Mouse (Mus musculus) neural tube, postnatal 0 days (tissue): ENCODE measurements around the gene Rpa2. TPM values are rescaled to one million over a fixed set of nuclear protein-coding genes. Genes with fewer than 3 reads are reported as not detected.

Source experiments
- polyA plus RNA-seq: library from polyadenylated mRNA; unstranded; fragments of >200 nt; fragmentation: Nextera tagmentation; extraction: Ambion mirVana; gene quantifications from 2 replicates; pipeline ENCODE4 v1.2.1, GENCODE M21; 2015

Gene Rpa2
- polyA plus RNA-seq = 30.8 and 33.0 TPM in 2 replicates

DNA sequence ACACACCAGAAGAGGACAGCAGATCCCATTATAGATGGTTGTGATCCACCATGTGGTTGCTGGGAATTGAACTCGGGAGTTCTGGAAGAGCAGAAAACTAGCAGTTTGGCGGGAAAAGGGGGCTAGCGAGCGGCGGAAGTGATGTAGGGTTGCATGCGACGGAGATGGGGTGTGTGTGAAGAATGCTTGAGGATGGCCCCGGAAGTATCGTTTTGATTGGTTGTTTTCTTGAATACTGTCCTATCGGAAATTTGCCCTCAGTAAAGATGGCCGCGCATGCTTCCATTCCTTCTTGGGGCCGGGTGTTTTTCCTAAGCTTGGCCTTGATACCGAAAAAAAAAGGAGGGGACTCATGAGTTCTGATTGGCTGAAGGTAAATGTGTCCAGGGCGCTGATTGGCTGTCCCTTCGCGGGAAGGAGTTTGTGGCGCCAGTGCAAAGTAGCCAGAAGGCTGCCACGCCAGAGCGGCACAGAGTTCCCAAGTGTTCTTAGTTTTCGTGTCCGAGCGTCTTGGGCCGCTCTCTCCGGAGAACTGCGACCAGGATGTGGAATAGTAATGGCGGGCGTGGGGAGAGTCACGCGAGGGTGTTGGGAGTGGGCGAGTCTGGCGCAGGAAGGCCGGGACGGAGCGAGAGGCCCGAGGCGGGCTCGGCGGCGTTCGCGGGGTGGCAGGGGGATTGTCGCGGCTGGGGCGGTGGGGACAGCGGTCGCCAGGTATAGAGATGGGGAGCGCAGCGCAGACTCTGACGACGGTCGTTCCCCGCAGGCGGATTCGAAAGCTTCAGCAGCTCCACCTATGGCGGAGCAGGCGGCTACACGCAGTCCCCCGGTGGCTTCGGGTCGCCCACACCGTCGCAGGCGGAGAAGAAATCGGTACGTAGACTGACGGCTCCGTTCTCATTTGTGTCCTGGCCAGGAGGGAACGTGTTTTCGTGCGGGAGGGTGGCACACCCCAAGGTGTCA, at the start of gene Rpa2:
Gene Rpa2, plus strand, starts transcription at position 419 of the 963 bp plus-strand sequence.

DNA sequence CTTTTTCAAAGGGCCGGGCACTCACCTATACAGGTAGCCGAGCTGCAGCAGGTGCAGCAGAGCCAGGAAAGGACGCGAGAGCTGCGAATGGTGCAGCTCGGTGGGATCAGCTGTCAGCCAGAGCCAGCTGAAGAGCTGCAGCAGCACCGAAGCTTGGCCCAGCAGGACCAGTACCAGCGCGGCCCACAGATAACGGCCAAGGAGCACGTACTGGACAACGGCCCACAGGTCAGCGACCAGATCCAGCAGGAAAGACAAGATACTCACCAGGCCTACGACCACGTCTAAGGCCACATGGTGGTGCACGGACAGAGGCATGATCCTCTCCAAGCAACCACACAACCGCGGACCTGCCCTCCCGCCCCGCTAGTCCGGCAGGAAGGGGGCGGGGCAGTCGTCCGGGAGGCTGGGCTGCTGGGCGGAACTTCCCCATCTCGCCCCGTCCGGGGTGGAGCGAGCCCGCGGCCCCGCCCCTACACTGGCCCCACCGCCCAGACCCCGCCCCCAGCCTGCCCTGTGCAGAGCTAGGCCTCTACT, 35.9 kb upstream of the Rpa2 start, which contains the start of gene Xkr8:
Gene Xkr8, minus strand, starts transcription at position 399 of the 537 bp plus-strand sequence.

DNA sequence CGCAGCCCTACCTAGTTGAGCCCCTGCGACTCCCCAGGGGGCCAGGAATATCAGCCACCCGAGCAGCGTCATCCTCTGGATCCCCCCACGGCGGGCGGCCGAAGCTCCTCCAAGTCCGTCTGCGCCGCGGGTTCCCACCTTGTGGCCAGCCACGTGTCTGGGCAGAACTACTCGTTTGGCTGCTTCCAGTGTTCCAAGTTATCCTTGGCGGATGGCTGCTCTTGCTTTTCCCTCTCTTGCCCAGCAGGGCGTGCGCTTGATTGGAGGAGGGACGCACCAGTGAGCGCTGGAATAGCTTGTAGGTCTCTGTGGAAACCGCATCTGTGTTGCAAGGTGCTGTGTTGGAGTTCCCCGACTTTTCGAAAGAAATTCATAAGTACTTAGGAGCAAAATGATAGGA, 11.2 kb upstream of the Rpa2 start, which contains the start of gene Smpdl3b:
Gene Smpdl3b, minus strand, starts transcription at position 279 of the 400 bp plus-strand sequence.

DNA sequence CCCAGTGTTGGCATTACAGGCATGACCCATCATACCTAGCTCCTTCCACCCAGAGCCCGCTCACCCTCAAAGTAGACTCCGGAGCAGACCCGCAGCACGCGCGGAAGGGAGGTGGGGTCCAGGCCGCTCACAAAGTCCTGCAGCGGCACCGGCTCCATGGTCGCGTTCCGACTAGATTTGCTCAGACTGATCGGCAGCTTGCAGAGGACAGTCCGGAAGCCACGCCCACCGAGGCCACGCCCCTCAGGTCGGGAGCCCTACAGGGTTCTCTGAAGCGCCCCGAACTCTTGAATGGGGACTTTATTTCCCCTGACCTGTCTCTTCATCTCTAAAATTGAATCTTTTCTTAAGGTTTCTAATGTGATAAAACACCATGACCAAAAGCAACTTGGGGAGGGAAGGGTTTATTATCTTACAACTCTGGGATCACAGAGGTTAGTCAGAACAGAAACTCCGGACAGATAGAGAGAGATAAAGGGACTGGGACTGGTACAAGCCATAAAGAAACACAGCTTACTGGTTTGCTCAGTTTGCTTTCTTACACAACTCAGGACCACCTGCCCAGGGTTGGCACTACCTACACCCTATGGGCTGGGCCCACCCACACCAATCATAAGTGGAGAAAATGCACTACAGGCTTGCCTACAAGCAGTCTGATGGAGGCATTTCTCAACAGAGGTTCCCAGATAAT, 28.2 kb downstream of the Rpa2 start, which contains the start of gene Themis2:
Gene Themis2, minus strand, starts transcription at position 192 of the 691 bp plus-strand sequence.

Other genes with a start within 250 kb of the Rpa2 start
- 1,673 and 1,697 TPM in 2 replicates for gene Atpif1, start 234.7 kb upstream of the Rpa2 start, polyA plus RNA-seq
- gene Dnajc8, start 232.8 kb upstream of the Rpa2 start, polyA plus RNA-seq = 134 and 151 TPM in 2 replicates
- 0.74 and 1.0 TPM in 2 replicates for gene Ptafr, start 204.3 kb upstream of the Rpa2 start, polyA plus RNA-seq
- 6.5 and 6.9 TPM in 2 replicates for gene Eya3, start 129.3 kb upstream of the Rpa2 start, polyA plus RNA-seq
- gene Xkr8, start 35.8 kb upstream of the Rpa2 start, polyA plus RNA-seq = 6.4 and 8.7 TPM in 2 replicates
- 1.5 TPM in 2 replicates for gene Smpdl3b, start 11.1 kb upstream of the Rpa2 start, polyA plus RNA-seq
- gene Themis2, start 28.1 kb downstream of the Rpa2 start, polyA plus RNA-seq = 0.59 and 0.64 TPM in 2 replicates
- 34.5 and 35.2 TPM in 2 replicates for gene Ppp1r8, start 74.8 kb downstream of the Rpa2 start, polyA plus RNA-seq
- gene Stx12, start 116.2 kb downstream of the Rpa2 start, polyA plus RNA-seq = 112 and 118 TPM in 2 replicates
- 34.6 and 36.4 TPM in 2 replicates for gene Fam76a, start 154.2 kb downstream of the Rpa2 start, polyA plus RNA-seq
- gene Fgr, start 205.8 kb downstream of the Rpa2 start, polyA plus RNA-seq = 0.13 and 0.19 TPM in 2 replicates
- gene Ahdc1, start 242.9 kb downstream of the Rpa2 start, polyA plus RNA-seq = 9.0 and 11.8 TPM in 2 replicates